Mouse (Mus musculus) liver, embryonic 14.5 days (tissue): ENCODE data around the gene Ccdc146. TPM values are rescaled to one million over a fixed set of nuclear protein-coding genes. Genes with fewer than 3 reads are reported as not detected.

ENCODE experiments used
- ATAC-seq: fragments of 200-750 bp; cut with Nextera tagmentation; 2 replicates; pipeline ENCODE4 v1.8.0; 2017; ENCODE audit warnings: moderate number of reproducible peaks, mild to moderate bottlenecking, moderate library complexity; ENCODE audit not compliant: insufficient read depth
- DNase-seq, 3 experiments: peaks; one replicate each; pipeline ENCODE4 v3.0.0-alpha.2; 2012 to 2013; ENCODE audit warnings: low read depth in 3 of 3, low spot score in 3 of 3
- H3K27ac ChIP-seq: fragments of 300-500 bp; sonication (generic); 2 replicates; pipeline ENCODE4 v1.5.1; 2014; ENCODE audit warnings: moderate library complexity, mild to moderate bottlenecking, control low read depth, inconsistent platforms
- H3K27me3 ChIP-seq: fragments of 300-500 bp; sonication (generic); 2 replicates; pipeline ENCODE4 v1.6.1; 2014; ENCODE audit warnings: mild to moderate bottlenecking, low read length, moderate library complexity; ENCODE audit not compliant: control insufficient read depth, insufficient read depth
- H3K36me3 ChIP-seq: fragments of 300-500 bp; sonication (generic); replicated peaks from 2 replicates; pipeline ENCODE4 v1.6.1; 2014; ENCODE audit warnings: low read depth; ENCODE audit not compliant: control insufficient read depth, insufficient read depth
- H3K4me1 ChIP-seq, 2 experiments: fragments of 200-500 bp in 1 of 2; fragments of 300-500 bp in 1 of 2; sonication (generic) in 1 of 2; replicated peaks; 2 replicates each; pipeline ENCODE4 v1.6.1; 2012 to 2014; ENCODE audit warnings: antibody characterized with exemption in 1 of 2, inconsistent platforms in 1 of 2, low read length in 1 of 2; ENCODE audit not compliant: control insufficient read depth in 2 of 2, insufficient read depth in 2 of 2
- H3K4me2 ChIP-seq: fragments of 300-500 bp; sonication (generic); 2 replicates; pipeline ENCODE4 v1.6.1; 2014; ENCODE audit warnings: low read depth, mild to moderate bottlenecking, control low read depth, moderate library complexity
- H3K4me3 ChIP-seq, 2 experiments: fragments of 200-500 bp in 1 of 2; fragments of 300-500 bp in 1 of 2; sonication (generic) in 1 of 2; 2 replicates each; pipeline ENCODE4 v1.5.1; 2012 to 2014; ENCODE audit warnings: low read depth in 2 of 2, low read length in 2 of 2, mild to moderate bottlenecking in 2 of 2, control low read depth in 1 of 2, inconsistent platforms in 1 of 2, moderate library complexity in 1 of 2; ENCODE audit not compliant: insufficient read depth in 1 of 2
- H3K9ac ChIP-seq: fragments of 300-500 bp; sonication (generic); replicated peaks from 2 replicates; pipeline ENCODE4 v1.6.1; 2014; ENCODE audit warnings: mild to moderate bottlenecking, control low read depth, moderate library complexity
- H3K9me3 ChIP-seq: fragments of 300-500 bp; sonication (generic); 2 replicates; pipeline ENCODE4 v1.6.1; 2016; ENCODE audit warnings: low read length, mixed read lengths; ENCODE audit not compliant: control insufficient read depth
- CTCF ChIP-seq: IDR thresholded peaks from 2 replicates; pipeline ENCODE4 v1.5.1; 2016; ENCODE audit warnings: antibody characterized with exemption, low read depth, control low read depth
- EP300 ChIP-seq: IDR thresholded peaks from 2 replicates; pipeline ENCODE4 v1.6.1; 2016; ENCODE audit warnings: antibody characterized with exemption, low read depth
- WGBS: fragments of 180-500 bp; shearing (Covaris S2); extraction: QIAGEN DNeasy Blood & Tissue Kit; methylation state at CpG from one replicate; pipeline ENCODE4 v1.1.7; 2014; ENCODE audit not compliant: insufficient replicate concordance; 5-methylcytosine and 5-hydroxymethylcytosine counted together
- polyA plus RNA-seq, 2 experiments: library from polyadenylated mRNA; depleted of rRNA in 1 of 2; stranded (reverse) in 1 of 2; unstranded in 1 of 2; fragments of >200 nt; fragmentation: Nextera tagmentation in 1 of 2; extraction: Ambion mirVana in 1 of 2; gene quantifications; 2 replicates each; pipeline versions ENCODE4 v1.2.1 to v1.2.3; 2012 to 2014

The Ccdc146 gene
- polyA plus RNA-seq, 2 experiments: 0.04 TPM; not detected in 1

GRCm38 (mm10) chr5:21387340-21387739, 37.1 kb downstream of the Ccdc146 start:
- Histone ChIP-seq H3K27ac (no peak overlapping the region), H3K9ac (no peak overlapping the region), H3K4me1 (peaks cover 0 to 18% of the 10 kb centered on the region in 2 experiments; a peak in 2 of 4 replicates), H3K9me3 (no peaks in the 10 kb centered on the region), H3K4me2 (no peak overlapping the region), H3K36me3 (no peaks in the 10 kb centered on the region), H3K4me3 (no peak overlapping the region), H3K27me3 (no peaks in the 10 kb centered on the region)
- TF ChIP-seq EP300: no peak
- TF ChIP-seq CTCF: no peak
- DNase-seq: no peak
- no peak for ATAC-seq

- no peak overlapping the region for H3K4me2 ChIP-seq
- no peaks in the 10 kb centered on the region for H3K9me3 ChIP-seq
- peaks cover 0 to 15% of the 10 kb centered on the region in 2 experiments; a peak in 2 of 4 replicates for H3K4me1 ChIP-seq
- DNase-seq (no peak), ATAC-seq (no peak)
- H3K27ac ChIP-seq: no peak overlapping the region
- TF ChIP-seq EP300 (no peak), CTCF (no peak)
- WGBS: 40% methylated on average over 4 of the region's 4 CpGs
- no peaks in the 10 kb centered on the region for H3K36me3 ChIP-seq
- no peak overlapping the region for H3K9ac ChIP-seq
- H3K4me3 ChIP-seq: no peak overlapping the region
- H3K27me3 ChIP-seq: no peaks in the 10 kb centered on the region
Observed at GRCm38 (mm10) chr5:21386432-21386831, 38.0 kb downstream of the Ccdc146 start.

- Histone ChIP-seq H3K9me3 (no peaks in the 10 kb centered on the region), H3K4me2 (no peak overlapping the region), H3K27me3 (no peaks in the 10 kb centered on the region), H3K4me3 (no peak overlapping the region), H3K4me1 (peaks cover 0 to 13% of the 10 kb centered on the region in 2 experiments; a peak in 2 of 4 replicates), H3K27ac (no peak overlapping the region), H3K36me3 (no peaks in the 10 kb centered on the region), H3K9ac (no peak overlapping the region)
- TF ChIP-seq CTCF (no peak), EP300 (no peak)
- 39% methylated on average over 9 of the region's 9 CpGs for WGBS
- ATAC-seq (no peak), DNase-seq (no peak)
Observed at GRCm38 (mm10) chr5:21384976-21385375, 39.5 kb downstream of the Ccdc146 start.

- H3K4me1 ChIP-seq: peaks cover 0 to 13% of the 10 kb centered on the region in 2 experiments; a peak in 2 of 4 replicates
- no peak overlapping the region for H3K4me3 ChIP-seq
- no peak overlapping the region for H3K27ac ChIP-seq
- no peaks in the 10 kb centered on the region for H3K36me3 ChIP-seq
- H3K4me2 ChIP-seq: no peak overlapping the region
- no peak for ATAC-seq
- no peaks in the 10 kb centered on the region for H3K27me3 ChIP-seq
- 44% methylated on average over 13 of the region's 13 CpGs for WGBS
- TF ChIP-seq EP300: no peak
- no peak for TF ChIP-seq CTCF
- DNase-seq: no peak
- H3K9me3 ChIP-seq: no peaks in the 10 kb centered on the region
- no peak overlapping the region for H3K9ac ChIP-seq
Observed at GRCm38 (mm10) chr5:21384252-21384960, 40.1 kb downstream of the Ccdc146 start.

- WGBS: 29% methylated on average over 14 of the region's 14 CpGs
- TF ChIP-seq EP300 (no peak), CTCF (no peak)
- Histone ChIP-seq H3K9ac (no peak overlapping the region), H3K27ac (no peak overlapping the region), H3K9me3 (no peaks in the 10 kb centered on the region), H3K36me3 (no peaks in the 10 kb centered on the region), H3K27me3 (no peaks in the 10 kb centered on the region), H3K4me2 (no peak overlapping the region), H3K4me3 (no peak overlapping the region), H3K4me1 (peaks cover 0 to 13% of the 10 kb centered on the region in 2 experiments; a peak in 2 of 4 replicates)
- DNase-seq (no peak), ATAC-seq (no peak)
Observed at GRCm38 (mm10) chr5:21383392-21384251, 40.9 kb downstream of the Ccdc146 start.
